Mouse (Mus musculus) liver, postnatal 0 days (tissue): Measurements from ENCODE around the gene Gzmk.

Experiments
- CTCF ChIP-seq: sonication (generic); IDR thresholded peaks from 2 replicates; pipeline ENCODE4 v1.5.1; 2016; ENCODE audit warnings: antibody characterized with exemption, low read depth
- EP300 ChIP-seq: IDR thresholded peaks from 2 replicates; pipeline ENCODE4 v1.6.1; 2016; ENCODE audit warnings: antibody characterized with exemption, low read depth, mild to moderate bottlenecking

DNA sequence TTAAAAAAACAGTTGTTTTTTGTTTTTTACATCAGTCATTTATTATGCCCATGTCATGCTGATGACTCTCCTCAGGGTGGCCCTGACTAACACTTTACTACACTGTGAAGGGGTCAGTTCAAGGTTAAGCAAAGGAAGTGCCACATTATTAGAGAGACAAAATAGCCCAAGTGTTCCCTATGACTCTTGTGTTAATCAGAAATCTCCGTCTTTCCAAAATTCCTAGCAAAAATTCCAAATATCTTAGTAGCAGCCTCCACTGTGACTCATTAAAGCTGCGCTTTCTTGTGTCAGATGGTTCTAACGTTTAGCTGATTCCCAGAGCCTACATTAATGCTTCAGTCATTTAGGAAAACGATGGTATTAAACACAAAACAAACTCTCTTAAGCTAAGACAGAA lies 23.5 kb downstream of the Gzmk start:
- TF ChIP-seq CTCF (no peak), EP300 (no peak)
